Mouse (Mus musculus) T-helper 2 cell (primary cell): ENCODE measurements around the gene Abca7.

Experiments used
- in situ Hi-C: fragments of 300-600 bp; cut with MboI, MseI; formaldehyde crosslinking; loops from one replicate; pipeline ENCODE4 v1.15.1; 2025; ENCODE audit warnings: high pct_unique_total_duplicates

The Abca7 gene

DNA sequence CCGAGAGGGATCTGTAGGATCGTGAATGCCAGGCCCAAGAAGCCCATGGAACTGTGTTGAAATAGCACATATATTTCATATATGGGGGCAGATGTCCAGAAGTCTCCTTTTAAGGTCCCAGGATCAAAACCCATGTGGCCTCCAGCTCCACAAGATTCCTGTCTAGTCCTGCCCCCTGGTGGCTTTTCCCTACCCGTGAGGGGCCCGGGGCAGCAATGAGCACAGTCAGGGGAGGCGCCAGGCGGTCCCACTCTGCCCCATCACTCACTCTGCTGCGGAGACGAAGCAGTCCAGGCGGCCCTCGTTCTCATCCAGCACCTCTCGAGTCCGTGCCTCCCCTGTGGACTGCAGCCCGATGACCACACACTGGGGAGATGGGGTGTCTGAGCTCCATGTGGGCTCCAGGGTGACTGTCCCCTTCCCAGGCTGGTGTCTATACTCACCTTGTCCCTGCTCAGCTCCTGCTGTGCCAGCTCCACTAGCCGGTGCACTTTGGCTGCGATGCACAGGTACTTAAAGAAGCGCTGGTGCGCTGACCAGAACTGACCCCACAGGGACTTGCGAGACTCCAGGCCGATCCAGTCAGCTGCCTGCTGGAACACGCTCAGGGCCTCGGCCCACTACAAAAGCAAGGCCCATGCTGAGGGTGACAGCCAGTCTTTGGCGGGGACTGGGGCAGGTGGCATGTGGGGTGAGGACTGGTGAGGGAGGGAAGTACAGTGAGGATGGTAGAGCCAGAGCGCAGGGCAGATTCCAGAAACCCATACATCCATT is 67.8 kb downstream of the Abca7 start:
- in situ Hi-C loops, result no loop called here
